Mouse (Mus musculus): Measurements from ENCODE around the gene Akr1b7.

DNA sequence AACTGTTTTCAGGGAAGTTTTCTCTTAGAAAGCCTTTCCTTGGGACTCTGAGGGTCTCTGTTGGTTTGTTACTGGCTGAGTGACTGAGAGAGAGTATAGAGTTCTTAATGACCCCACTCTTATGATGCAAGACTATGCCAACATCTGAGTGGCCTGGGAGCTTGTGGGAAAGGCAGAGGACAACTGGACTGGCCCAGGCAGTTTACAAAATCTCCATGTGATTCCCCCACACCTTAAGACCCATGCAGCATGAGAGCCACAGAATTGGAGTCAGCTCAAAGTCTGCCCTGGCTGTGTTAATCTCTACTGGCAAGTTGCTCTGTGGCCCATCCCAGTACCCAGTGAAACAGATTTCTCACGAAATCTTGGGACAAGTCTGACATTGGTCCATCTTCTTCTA, 554 bp downstream of the Akr1b7 start:
- TF ChIP-seq CTCF (IDR thresholded peaks at IDR 0.05; ENCODE audit: extremely low read depth, insufficient read length, insufficient replicate concordance, low read depth, low read length) (no peak), POLR2A (IDR thresholded peaks at IDR 0.05; ENCODE audit: low read depth, low read length) (no peak)

Measured in small intestine, adult 2 months (tissue).